Mouse (Mus musculus): ENCODE data around the gene Fgfr2.

The Fgfr2 gene

DNA sequence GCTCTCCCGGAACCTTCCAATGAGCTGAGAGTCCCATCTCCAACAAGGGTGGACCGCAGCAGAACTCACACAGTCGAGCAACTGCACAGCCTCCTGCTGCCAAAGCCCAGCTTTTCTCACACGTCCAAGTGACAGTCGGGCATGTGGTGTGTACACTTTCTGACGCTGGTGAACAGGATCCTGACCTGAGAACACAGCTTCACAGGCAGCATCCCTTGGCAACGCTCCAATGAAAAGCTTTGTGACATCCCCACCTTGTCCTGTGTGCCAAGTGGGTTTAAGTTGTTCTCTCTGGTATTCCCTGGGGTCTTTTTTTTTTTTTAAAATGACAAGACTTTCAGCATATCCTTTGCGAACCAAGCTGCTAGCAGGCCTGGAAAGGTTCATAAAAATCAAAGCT lies 886.4 kb downstream of the Fgfr2 start:
- DNase-seq (ENCODE audit: low spot score in 2 of 2), result no peak

DNA sequence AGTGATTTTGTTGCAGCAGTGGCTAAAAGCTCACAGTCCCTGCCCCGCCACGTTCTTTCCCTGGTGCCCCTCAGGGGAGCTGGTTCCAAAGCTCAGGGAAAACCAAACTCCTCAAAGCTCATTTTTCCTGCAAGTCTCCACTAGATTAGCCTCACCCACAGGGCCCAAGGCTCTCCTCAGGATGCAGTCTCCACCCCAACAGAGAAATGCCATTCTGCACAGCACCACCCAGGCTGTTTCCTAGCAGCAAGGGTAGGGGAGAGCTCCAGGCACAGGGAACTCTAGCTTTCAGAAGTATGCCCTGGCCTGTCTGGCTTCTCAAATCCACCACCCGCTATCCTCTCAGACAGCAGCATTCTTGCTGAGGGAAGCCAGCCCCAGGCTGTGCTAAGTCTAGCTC lies 888.9 kb downstream of the Fgfr2 start:
- no peak for DNase-seq (ENCODE audit: low spot score in 2 of 2)

DNA sequence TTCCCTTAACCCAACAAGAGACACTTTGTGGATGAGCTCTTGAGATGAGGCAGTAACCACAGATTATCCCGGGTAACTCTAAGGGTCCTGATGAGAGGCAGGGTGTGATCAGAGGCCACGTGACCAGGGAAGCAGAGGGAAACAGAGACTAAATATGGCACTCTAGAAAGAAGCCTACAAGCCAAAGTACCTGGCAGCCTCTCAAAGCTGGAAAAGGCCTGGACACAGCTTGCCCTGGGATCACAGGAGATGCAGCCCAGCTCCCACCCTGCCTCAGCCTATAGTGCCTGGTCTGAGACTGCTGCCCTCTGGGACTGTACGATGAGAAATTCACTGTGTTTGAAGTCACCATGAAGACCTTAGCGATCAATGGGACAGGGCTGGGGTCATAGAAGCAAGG lies 889.4 kb downstream of the Fgfr2 start:
- no peak for DNase-seq (ENCODE audit: low spot score in 2 of 2)

DNA sequence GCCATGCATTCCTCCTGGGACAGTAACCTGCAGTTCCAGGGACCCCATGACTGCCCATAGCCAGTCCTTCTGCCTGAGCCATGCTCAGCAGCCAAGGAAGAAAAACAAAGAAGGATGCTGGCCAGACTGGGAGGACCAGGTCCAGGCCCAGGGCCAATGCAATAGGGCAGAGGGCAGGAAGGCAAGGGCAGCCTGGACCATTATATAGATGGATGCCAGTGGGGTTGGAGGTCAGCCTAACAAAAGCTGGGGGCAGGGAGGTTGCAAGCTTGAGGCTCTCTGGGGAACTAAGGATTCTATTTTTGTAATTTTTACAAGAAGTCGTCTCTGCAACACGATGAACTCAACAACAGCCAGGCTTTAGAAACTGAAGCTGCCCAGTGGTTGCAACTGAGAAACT lies 890.2 kb downstream of the Fgfr2 start:
- no peak for DNase-seq (ENCODE audit: low spot score in 2 of 2)

DNA sequence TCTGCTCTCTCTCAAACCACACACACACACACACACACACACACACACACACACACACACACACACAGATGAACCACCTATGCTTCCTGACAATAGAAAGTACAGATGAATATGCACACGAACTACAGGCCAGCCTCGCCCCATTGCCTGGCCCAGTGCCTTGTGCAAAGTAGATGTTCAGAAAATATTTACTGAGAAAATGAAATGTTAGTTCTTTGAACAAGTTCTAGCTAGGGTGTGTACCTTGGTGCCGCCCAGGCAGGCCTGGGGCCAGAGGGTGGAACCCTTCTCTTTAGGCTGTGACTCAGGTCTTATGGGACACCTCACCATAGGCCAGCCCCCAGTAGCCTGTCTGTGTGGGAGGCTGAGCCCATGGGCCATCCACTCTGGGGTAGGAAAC lies 891.7 kb downstream of the Fgfr2 start:
- DNase-seq (ENCODE audit: low spot score in 2 of 2), result no peak

GRCm38 (mm10) chr7:132230961-132231360 lies 892.2 kb downstream of the Fgfr2 start:
- no peak for DNase-seq (ENCODE audit: low spot score in 2 of 2)

- no peak for DNase-seq (ENCODE audit: low spot score in 2 of 2)
These were observed 896.0 kb downstream of the Fgfr2 start for GRCm38 (mm10) chr7:132227075-132227640.

- peak; percentile 45 to 70 for DNase-seq (ENCODE audit: low spot score in 2 of 2)
These were observed 896.6 kb downstream of the Fgfr2 start for GRCm38 (mm10) chr7:132226379-132227074.

DNA sequence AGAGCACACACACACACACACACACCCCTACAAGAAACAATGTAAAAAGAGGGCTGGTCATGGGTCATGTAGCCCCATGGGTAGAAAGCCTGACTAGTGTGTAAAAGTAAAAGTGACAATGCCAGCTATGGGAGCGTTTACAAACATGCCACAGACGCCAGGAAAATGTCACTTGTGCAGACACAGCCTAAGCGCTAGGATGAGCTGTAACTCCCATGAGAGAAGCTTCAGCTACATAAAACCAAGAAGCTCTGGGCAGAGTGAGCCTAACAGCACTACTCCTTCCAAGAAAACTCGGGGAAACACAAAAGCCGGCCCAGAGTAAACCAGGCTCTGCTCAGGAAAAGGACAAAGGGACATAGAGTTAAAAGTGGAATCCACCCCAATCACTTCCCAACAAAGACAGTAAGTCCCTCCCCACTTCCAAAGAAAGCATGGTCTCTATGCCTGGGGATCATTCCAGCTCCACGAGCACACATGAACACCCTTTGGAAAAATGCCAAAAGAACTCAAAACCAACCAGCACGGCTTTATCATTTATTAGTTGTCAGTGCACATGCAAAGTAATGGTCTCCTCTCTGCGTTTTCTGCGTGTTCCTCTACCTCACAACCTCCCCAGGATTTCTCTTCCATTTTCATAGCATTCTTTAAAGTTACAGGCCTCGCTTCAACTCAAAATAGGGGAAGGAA lies 899.6 kb downstream of the Fgfr2 start:
- no peak for DNase-seq (ENCODE audit: low spot score in 2 of 2)

- DNase-seq (ENCODE audit: low spot score in 2 of 2), result no peak
These were observed 909.1 kb downstream of the Fgfr2 start for GRCm38 (mm10) chr7:132214031-132214430.

GRCm38 (mm10) chr7:132213460-132213859 lies 909.7 kb downstream of the Fgfr2 start:
- no peak for DNase-seq (ENCODE audit: low spot score in 2 of 2)

DNA sequence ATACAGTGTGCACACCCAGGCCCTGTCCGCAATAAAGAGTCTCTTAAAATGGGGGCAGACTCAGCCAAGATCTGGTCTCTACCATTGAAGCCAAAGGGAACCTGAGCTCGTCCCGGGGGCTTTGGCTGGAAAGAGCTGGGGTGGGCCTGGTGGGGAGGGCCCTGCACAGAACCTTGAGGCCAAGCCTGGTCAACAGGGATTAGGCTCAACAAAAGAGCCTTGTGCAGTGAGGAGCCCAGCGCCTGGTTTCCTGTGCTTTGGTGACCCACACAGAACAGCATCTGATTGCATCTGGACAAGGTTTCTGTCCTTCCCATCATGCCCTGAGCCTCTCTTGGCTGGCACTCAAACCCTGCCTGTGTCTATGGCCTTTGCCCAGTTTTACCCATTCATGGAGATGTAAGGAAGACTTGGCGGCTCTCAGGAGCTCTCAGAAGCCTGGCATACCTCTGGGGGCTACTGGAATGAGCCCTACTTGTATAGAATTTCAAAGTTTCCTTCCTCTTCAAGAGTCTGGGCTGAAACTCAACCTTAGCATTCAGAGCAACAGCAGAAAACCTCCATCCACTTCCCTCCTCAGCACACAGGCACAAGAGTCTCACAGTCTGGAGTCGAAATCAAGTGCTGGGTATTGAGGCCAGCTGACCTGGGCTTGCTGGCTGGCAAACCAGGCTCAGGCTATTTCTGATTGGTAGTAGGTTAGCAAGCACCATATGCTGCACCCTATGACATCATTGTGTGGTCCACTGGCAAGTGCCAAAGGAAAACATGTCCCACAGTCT lies 911.0 kb downstream of the Fgfr2 start:
- DNase-seq (ENCODE audit: low spot score in 2 of 2), result no peak

GRCm38 (mm10) chr7:132210616-132211015 lies 912.5 kb downstream of the Fgfr2 start:
- no peak for DNase-seq (ENCODE audit: low spot score in 2 of 2)

DNA sequence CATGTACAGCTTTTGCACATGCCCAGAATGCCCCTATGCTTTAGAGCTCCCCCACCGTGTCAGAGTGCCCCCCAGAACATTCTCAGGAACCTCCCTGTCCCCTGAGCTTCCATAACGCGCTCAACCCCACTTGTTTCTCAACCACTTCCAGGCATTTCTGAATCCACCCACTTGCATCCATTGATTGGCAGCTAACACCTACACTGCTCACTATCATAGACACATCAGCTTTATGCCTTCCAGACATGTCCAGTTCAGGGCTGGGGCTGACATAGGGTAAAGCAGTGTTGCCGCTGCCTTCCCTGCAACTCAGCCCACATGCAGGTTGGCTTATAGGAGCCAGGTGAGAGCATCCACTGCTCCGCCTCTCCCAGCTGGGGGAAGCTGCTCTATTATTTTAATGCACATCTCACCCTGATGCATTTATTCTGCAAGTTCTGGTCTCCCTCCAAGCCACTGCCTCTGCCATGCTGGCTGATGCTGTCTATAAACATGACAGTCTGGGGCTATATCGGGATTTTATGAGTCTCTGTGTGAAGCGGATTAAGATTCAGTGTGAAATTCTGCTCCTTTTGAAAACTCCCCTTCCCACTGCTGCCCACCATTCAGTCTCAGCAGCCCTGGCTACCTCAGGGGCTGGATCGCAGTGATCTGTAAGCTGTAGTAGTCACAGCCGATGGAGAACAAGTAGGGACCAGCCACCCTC lies 914.1 kb downstream of the Fgfr2 start:
- no peak for DNase-seq (ENCODE audit: low spot score in 2 of 2)

- no peak for DNase-seq (ENCODE audit: low spot score in 2 of 2)
These were observed 919.0 kb downstream of the Fgfr2 start for GRCm38 (mm10) chr7:132204073-132204612.

DNA sequence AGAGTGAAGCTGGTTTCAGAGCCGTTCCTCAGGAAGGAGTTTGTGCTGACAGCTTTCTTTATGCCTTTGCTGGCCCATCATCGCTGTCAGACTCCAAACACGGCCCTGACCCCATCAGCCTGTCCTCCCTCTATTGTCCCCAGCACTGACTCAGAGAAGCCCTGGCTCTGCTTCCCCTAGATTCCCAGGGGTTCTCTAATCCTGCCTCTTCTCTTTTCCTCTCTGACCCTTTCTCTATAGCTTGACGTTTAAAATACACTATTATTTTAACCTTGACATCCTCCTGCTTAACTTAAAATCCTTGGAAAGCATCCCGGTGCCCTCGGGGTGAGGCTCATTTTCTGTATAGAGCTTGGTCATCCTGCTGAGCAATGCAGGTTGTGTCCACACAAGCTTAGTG lies 923.5 kb downstream of the Fgfr2 start:
- no peak for DNase-seq (ENCODE audit: low spot score in 2 of 2)

- DNase-seq (ENCODE audit: low spot score in 2 of 2), result no peak
These were observed 924.3 kb downstream of the Fgfr2 start for GRCm38 (mm10) chr7:132198806-132199205.

DNA sequence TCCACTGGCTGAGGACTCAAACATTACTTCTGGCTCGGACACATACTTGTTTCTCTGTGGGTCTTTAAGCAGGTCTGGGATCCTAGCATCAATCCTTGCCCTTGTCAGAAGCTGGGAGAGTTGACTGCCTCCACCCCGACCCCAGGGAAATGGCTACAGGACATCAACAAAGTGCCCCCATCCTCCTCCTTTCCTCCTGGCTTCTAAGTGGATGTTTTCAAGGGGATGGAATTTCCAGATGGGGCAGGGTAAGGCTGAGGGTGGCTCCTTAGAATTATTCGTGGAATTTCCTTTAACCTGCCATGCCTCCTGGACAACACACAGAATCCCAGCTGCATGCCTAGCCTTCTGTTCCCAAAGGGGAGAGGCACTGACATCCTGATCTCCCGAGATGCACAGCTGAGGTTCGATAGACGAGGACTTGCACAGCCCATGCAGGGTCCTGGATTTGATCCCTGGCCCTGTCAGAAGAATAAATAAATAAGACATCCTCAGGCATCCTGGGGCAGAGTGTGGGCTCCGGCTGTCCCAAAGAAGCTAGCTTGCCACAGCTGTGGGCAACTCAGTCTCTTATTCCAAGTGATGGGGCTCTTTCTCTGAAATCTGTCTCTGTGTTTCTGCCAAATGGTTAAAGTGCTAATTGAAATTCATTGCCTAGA lies 925.2 kb downstream of the Fgfr2 start:
- DNase-seq (ENCODE audit: low spot score in 2 of 2), result no peak

- DNase-seq (ENCODE audit: low spot score in 2 of 2), result no peak
These were observed 926.6 kb downstream of the Fgfr2 start for GRCm38 (mm10) chr7:132196581-132196980.

DNA sequence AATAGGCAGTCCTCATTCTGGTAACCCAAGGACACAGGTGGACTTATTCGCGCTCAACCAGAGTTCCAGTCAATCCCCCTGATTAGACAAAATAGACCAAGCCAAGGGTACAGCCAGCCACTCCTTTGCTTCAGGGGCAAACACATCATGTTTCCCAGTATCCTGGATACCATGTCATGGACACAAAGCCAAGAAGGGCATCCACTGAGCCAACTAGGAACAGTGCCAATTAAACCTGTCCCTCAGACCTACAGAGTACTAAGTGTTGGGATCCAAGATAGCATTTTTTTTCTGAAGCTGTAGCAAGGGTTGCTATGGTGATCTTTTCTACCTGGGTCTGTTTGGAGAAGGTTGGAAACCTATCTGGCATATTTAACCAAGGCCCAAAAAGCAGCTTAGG lies 929.5 kb downstream of the Fgfr2 start:
- no peak for DNase-seq (ENCODE audit: low spot score in 2 of 2)

DNA sequence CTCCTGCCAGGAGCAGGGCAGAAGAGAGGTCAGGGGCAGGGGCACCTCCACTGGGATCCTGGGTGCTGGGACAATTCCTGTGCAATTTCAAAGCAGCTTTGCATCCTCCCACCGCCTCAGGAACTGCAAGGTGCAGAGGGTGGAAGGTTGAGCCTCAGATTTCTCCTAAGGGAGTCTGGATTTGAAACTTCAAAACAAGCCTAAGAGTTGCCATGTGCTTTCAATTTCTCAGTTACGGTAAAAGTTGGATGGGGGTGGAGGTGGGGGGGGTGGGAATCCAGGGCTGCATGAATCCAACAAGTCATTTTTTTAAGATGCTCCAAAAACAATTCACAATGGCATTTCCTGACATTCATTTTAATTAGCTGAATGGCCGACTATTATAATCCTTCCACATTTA lies 935.7 kb downstream of the Fgfr2 start:
- no peak for DNase-seq (ENCODE audit: low spot score in 2 of 2)
